Comparison of ENCODE assay signal across 9 mouse cellular contexts in genomic region chr9:41078198-41078597, GRCm38 (mm10).
DNase-seq lines count a peak whose midpoint lies in the region; ATAC-seq and TF ChIP-seq lines count a peak whose summit lies in the region.
"Had no signal": no experiment of that assay in that cellular context is flagged by ENCODE, and none has a peak within 500 bp of the region (broad histone marks: within the 10 kb centered on the region; RNA-seq: fewer than 3 reads in every experiment).

No protein-coding gene starts in this region.

- no peaks in the 10 kb centered on the region for H3K27me3 ChIP-seq in splenic B cell, adult 2 months (ENCODE audit: control insufficient read depth, insufficient read depth, low read length, poor library complexity, severe bottlenecking)
- H3K27me3 ChIP-seq in heart, adult 2 months (ENCODE audit: control insufficient read depth, insufficient read depth, low read length): no peaks in the 10 kb centered on the region

- no peaks in the 10 kb centered on the region for H3K36me3 ChIP-seq in splenic B cell, adult 2 months (ENCODE audit: control insufficient read depth, insufficient read depth, low read length, poor library complexity, severe bottlenecking)
- H3K36me3 ChIP-seq in heart, adult 2 months (ENCODE audit: control insufficient read depth, insufficient read depth, low read length): no peaks in the 10 kb centered on the region

- no peak for TF ChIP-seq CTCF in layer of hippocampus, adult 2 months (conservative IDR thresholded peaks at IDR 0.05)
- no peak for TF ChIP-seq CTCF in heart, adult 2 months (IDR thresholded peaks at IDR 0.05)

- H3K4me3 ChIP-seq in layer of hippocampus, adult 2 months: no peak overlapping the region
- no peak overlapping the region for H3K4me3 ChIP-seq in heart, adult 2 months

- no peak for ATAC-seq in megakaryocyte-erythroid progenitor cell, adult 5-6 weeks (replicated peaks; ENCODE audit: low FRiP score, low TSS enrichment, poor library complexity, severe bottlenecking)

- H3K9ac ChIP-seq in heart, adult 2 months (ENCODE audit: low read depth, low read length): no peak overlapping the region

- TF ChIP-seq POLR2A in heart, adult 2 months (IDR thresholded peaks at IDR 0.05; ENCODE audit: insufficient read depth, low read depth, low read length): no peak

- H3K79me2 ChIP-seq in heart, adult 2 months (replicated peaks; ENCODE audit: control insufficient read depth, insufficient read depth, low read length): no peaks in the 10 kb centered on the region

- intact Hi-C loops in heart, adult 2 months (cut with DNase I): no loop called here

- H3K4me1 ChIP-seq in heart, adult 2 months (ENCODE audit: control insufficient read depth, insufficient read depth, low read length): peaks cover 5% of the 10 kb centered on the region; the same call in 1 of the 2 replicates

- WGBS in heart, adult 2 months: 90% methylated on average over 4 of the region's 4 CpGs

- DNase-seq in cerebellum, adult 18-20 months: peak; percentile 53 to 59
- DNase-seq in cerebellum, adult 8-10 months: no peak
- peak; percentile 30 to 34 for DNase-seq in right cerebral cortex, adult 2 months (ENCODE audit: low spot score in 2 of 2)
- DNase-seq in right cerebral cortex, adult 18-20 months: no peak
- DNase-seq in layer of hippocampus, adult 2 months (ENCODE audit: low spot score in 2 of 2): peak; percentile 35 to 38
- DNase-seq in splenic B cell, adult 2 months (ENCODE audit: low read depth, low spot score): peak; percentile 43
- no peak for DNase-seq in heart, adult 2 months
- DNase-seq: lung, postnatal 36 days had no signal

- TF ChIP-seq EP300 in heart, adult 2 months (IDR thresholded peaks at IDR 0.05; ENCODE audit: insufficient read depth, low read depth, low read length): no peak

- peak overlapping the region; percentile 75 for H3K27ac ChIP-seq in layer of hippocampus, adult 2 months
- H3K27ac ChIP-seq in heart, adult 2 months: no peak overlapping the region

Comparison
In these comparisons a context has a peak if more than half of its experiments do, and no peak if none do; other contexts are left out.
1. DNase-seq: peak in cerebellum, adult 18-20 months (2 of 2), right cerebral cortex, adult 2 months (2 of 2), layer of hippocampus, adult 2 months (2 of 2) and splenic B cell, adult 2 months (single experiment); none in cerebellum, adult 8-10 months (single experiment), right cerebral cortex, adult 18-20 months (single experiment) and heart, adult 2 months (0 of 2).